Mouse (Mus musculus) heart, embryonic 11.5 days (tissue): ENCODE measurements around the gene Tex12. TPM values are rescaled to one million over a fixed set of nuclear protein-coding genes. Genes with fewer than 3 reads are reported as not detected.
A peak's percentile ranks its signal among the peaks of the same experiment; 100 is the strongest.

Experiments used
- ATAC-seq: fragments of 200-750 bp; cut with Nextera tagmentation; replicated peaks from 2 replicates; pipeline ENCODE4 v1.8.0; 2017; ENCODE audit warnings: moderate library complexity; ENCODE audit not compliant: insufficient number of reproducible peaks, low FRiP score, low TSS enrichment
- H3K27ac ChIP-seq: fragments of 300-500 bp; sonication (generic); 2 replicates; pipeline ENCODE4 v1.5.1; 2014; ENCODE audit warnings: mild to moderate bottlenecking, low read depth, low read length
- H3K27me3 ChIP-seq: fragments of 300-500 bp; sonication (generic); 2 replicates; pipeline ENCODE4 v1.6.1; 2014; ENCODE audit warnings: mild to moderate bottlenecking, low read length, mixed read lengths; ENCODE audit not compliant: control insufficient read depth, insufficient read depth
- H3K36me3 ChIP-seq: fragments of 300-500 bp; sonication (generic); 2 replicates; pipeline ENCODE4 v1.6.1; 2014; ENCODE audit warnings: mild to moderate bottlenecking, low read length, moderate library complexity, mixed read lengths; ENCODE audit not compliant: control insufficient read depth, insufficient read depth
- H3K4me1 ChIP-seq: fragments of 300-500 bp; sonication (generic); 2 replicates; pipeline ENCODE4 v1.6.1; 2014; ENCODE audit warnings: low read length; ENCODE audit not compliant: control insufficient read depth, insufficient read depth
- H3K4me2 ChIP-seq: fragments of 300-500 bp; sonication (generic); 2 replicates; pipeline ENCODE4 v1.6.1; 2014; ENCODE audit warnings: mild to moderate bottlenecking, moderate library complexity
- H3K4me3 ChIP-seq: fragments of 300-500 bp; sonication (generic); 2 replicates; pipeline ENCODE4 v1.5.1; 2014; ENCODE audit warnings: low read depth, low read length
- H3K9ac ChIP-seq: fragments of 300-500 bp; sonication (generic); 2 replicates; pipeline ENCODE4 v1.6.1; 2014; ENCODE audit warnings: mild to moderate bottlenecking, low read depth, low read length, moderate library complexity
- H3K9me3 ChIP-seq: fragments of 300-500 bp; sonication (generic); replicated peaks from 2 replicates; pipeline ENCODE4 v1.6.1; 2016; ENCODE audit warnings: low read length; ENCODE audit not compliant: control insufficient read depth
- WGBS: fragments of 180-500 bp; shearing (Covaris S2); extraction: QIAGEN DNeasy Blood & Tissue Kit; methylation state at CpG from one replicate; pipeline ENCODE4 v1.1.7; 2014; ENCODE audit not compliant: insufficient replicate concordance; 5-methylcytosine and 5-hydroxymethylcytosine counted together
- polyA plus RNA-seq: library from polyadenylated mRNA; unstranded; fragments of >200 nt; fragmentation: Nextera tagmentation; extraction: Ambion mirVana; gene quantifications from 2 replicates; pipeline ENCODE4 v1.2.1, GENCODE M21; 2014

The Tex12 gene
- polyA plus RNA-seq, 1 experiment from 2014 or later, result not detected

DNA sequence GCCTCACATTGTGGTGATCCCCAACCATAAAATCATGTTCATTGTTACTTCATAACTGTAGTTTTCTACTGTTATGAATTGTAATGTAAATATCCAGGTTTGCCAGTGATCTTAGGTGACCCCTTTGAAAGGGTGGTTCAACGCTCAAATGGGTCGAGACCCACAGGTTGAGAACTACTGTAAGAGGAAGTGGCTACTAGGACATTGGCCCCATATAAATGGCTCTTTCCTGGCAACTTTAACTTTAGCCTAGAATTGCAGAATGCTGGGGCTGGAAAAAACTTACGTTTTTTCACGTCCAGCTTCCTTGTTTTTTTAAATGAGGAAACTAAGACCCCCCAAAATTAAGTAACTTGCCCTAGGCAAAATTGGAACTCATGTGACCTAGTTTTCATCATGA is 6.2 kb upstream of the Tex12 start:
- H3K27ac ChIP-seq, result no peak overlapping the region
- H3K4me3 ChIP-seq, result no peak overlapping the region
- no peaks in the 10 kb centered on the region for H3K4me1 ChIP-seq
- H3K9ac ChIP-seq, result no peak overlapping the region
- 77% methylated on average over 4 of the region's 4 CpGs for WGBS
- H3K4me2 ChIP-seq, result no peak overlapping the region
- H3K27me3 ChIP-seq, result no peaks in the 10 kb centered on the region
- H3K36me3 ChIP-seq, result no peaks in the 10 kb centered on the region
- H3K9me3 ChIP-seq, result no peaks in the 10 kb centered on the region
- no peak for ATAC-seq

GRCm38 (mm10) chr9:50565940-50566339 is 4.8 kb upstream of the Tex12 start:
- no peaks in the 10 kb centered on the region for H3K9me3 ChIP-seq
- H3K9ac ChIP-seq, result no peak overlapping the region
- H3K27me3 ChIP-seq, result no peaks in the 10 kb centered on the region
- no peaks in the 10 kb centered on the region for H3K4me1 ChIP-seq
- whole genome bisulfite sequencing, result 30% methylated on average over 4 of the region's 4 CpGs
- H3K36me3 ChIP-seq, result no peaks in the 10 kb centered on the region
- H3K4me3 ChIP-seq, result no peak overlapping the region
- no peak for ATAC-seq
- H3K27ac ChIP-seq, result no peak overlapping the region
- no peak overlapping the region for H3K4me2 ChIP-seq

DNA sequence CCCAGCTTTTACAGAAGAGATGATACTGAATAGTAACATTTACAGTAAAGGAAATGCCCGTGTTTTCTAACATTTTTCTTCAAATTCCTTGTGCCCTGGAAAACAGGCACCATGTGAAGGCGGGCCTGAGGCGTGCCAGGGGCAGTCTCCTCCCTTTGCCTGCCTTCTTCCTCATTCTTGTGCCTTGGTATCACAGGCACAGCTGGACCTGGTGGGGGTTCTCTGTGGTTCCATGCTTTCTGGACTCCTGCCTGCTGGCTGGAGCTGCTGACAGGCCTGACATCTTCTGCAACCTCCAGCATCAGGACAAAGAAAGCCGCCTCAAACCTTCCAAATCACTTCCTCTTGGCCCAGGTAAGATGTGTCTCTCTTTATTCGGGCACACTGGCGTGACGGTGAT is 4.0 kb upstream of the Tex12 start:
- Histone ChIP-seq H3K9ac (no peak overlapping the region), H3K4me2 (no peak overlapping the region), H3K36me3 (no peaks in the 10 kb centered on the region), H3K27me3 (no peaks in the 10 kb centered on the region), H3K27ac (no peak overlapping the region), H3K9me3 (no peaks in the 10 kb centered on the region), H3K4me3 (no peak overlapping the region), H3K4me1 (no peaks in the 10 kb centered on the region)
- ATAC-seq, result no peak
- WGBS, result 74% methylated on average over 7 of the region's 7 CpGs

DNA sequence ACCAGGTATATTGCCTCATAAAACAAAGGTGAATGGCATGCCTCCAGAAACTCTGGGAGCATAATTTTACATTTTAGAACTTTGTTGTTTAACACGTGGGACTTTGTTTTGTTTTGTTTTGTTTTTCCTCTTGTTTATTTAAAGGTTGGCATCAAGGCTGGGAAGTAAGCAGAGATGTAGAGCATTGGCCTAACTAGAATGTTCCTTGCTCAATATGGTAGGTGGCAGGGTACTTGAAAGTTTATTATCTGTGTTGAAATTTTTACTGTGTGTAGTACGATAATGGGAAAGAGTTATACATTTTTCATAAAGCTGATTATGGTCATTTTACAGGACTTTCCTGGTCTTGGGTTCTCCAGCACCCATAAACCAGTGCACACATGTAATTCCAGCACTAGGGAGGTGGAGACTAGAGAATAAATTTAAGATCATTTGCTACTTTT is 814 bp upstream of the Tex12 start:
- Histone ChIP-seq H3K36me3 (no peaks in the 10 kb centered on the region), H3K4me2 (no peak overlapping the region), H3K27ac (no peak overlapping the region), H3K9me3 (no peaks in the 10 kb centered on the region), H3K4me3 (no peak overlapping the region), H3K27me3 (no peaks in the 10 kb centered on the region; the same call in 1 of the 2 replicates), H3K4me1 (no peaks in the 10 kb centered on the region), H3K9ac (no peak overlapping the region)
- no peak for ATAC-seq
- 73% methylated on average over 2 of the region's 2 CpGs for WGBS

- Histone ChIP-seq H3K9ac (no peak within 1 kb of the TSS), H3K27me3 (no peaks in the 10 kb centered on the region; the same call in 1 of the 2 replicates), H3K4me2 (peak within 1 kb of the TSS; percentile 42), H3K36me3 (no peaks in the 10 kb centered on the region), H3K9me3 (no peaks in the 10 kb centered on the region), H3K27ac (no peak within 1 kb of the TSS; the same call in 1 of the 2 replicates), H3K4me3 (no peak within 1 kb of the TSS), H3K4me1 (no peaks in the 10 kb centered on the region)
- no peak for ATAC-seq
- WGBS, result 48% methylated on average over 2 of the region's 2 CpGs
Observed at GRCm38 (mm10) chr9:50555094-50555446, 6.1 kb downstream of the Tex12 start, which contains the start of gene Bco2. Gene Bco2, minus strand, starts transcription at chr9:50555181.

DNA sequence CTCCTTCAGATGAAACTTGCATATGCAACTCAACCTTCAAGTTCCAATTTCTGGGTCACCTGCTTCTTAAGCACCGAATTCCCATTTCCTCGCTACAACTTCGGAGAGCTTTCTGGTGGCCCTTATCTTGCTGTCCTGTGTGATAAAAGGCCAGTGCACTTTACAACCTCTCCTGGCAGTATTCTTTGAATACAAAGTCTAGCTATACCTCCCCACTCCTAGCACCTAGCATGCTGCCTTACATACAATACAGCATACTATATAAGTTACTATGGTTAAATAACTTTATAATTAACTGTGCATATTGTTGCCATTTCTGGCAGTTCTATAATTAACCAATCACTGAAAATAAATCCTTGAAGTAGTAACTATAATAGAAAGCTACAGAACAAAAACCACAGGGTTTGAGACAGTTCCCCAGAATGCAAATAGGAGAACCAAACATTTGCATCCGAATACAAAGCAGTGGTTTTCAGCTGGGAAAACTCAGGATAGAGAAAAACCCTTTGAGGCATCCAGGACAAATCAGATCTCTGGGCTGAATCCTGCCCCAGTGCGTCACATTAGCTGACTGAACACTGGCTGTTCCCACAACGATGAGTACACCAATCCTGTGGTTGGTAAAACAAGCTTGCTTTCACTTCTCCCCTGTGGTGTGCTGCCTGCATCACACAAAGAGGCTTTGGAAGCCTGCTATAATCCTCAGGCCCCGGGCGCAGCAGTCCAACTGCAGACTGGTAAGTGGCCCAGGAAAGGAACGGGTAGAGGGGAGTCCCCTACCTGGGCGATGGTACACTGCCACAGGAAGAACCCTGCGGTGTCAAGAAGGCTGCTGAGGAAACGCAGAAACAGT is 6.7 kb downstream of the Tex12 start, which contains the start of gene Il18:
Gene Il18 (plus strand): TSS at position 587 of the 853 bp plus-strand sequence.
- Histone ChIP-seq H3K36me3 (no peaks in the 10 kb centered on the region), H3K4me1 (no peaks in the 10 kb centered on the region), H3K27me3 (no peaks in the 10 kb centered on the region; the same call in 1 of the 2 replicates), H3K9ac (no peak within 1 kb of the TSS), H3K9me3 (no peaks in the 10 kb centered on the region), H3K27ac (no peak within 1 kb of the TSS; the same call in 1 of the 2 replicates), H3K4me2 (peak within 1 kb of the TSS; percentile 42), H3K4me3 (no peak within 1 kb of the TSS)
- ATAC-seq, result no peak
- WGBS, result 24% methylated on average over 12 of the region's 12 CpGs

DNA sequence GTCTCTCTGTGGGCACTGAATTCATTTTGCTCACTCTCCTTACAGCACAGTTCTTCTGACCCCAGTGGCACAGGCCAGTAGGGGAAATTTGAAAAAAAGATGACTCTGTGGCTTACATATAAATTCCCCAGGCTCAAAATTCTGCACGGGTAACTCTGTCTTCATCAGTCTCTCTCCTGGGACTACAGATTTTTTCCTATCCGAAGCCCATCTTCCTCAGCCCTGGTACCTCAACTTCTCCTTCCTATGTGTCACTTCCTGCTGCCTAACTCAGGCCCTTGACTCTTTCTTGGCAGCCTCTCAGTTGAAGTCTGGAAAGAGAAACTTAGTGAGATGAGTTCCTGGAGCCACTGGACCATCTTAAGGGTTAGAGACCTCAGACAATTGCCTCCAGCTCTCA is 7.6 kb downstream of the Tex12 start:
- Histone ChIP-seq H3K4me2 (no peak overlapping the region), H3K9me3 (no peaks in the 10 kb centered on the region), H3K27me3 (no peaks in the 10 kb centered on the region), H3K27ac (no peak overlapping the region), H3K36me3 (no peaks in the 10 kb centered on the region), H3K9ac (no peak overlapping the region), H3K4me3 (no peak overlapping the region), H3K4me1 (no peaks in the 10 kb centered on the region)
- WGBS, result 60% methylated on average over 2 of the region's 2 CpGs
- no peak for ATAC-seq

DNA sequence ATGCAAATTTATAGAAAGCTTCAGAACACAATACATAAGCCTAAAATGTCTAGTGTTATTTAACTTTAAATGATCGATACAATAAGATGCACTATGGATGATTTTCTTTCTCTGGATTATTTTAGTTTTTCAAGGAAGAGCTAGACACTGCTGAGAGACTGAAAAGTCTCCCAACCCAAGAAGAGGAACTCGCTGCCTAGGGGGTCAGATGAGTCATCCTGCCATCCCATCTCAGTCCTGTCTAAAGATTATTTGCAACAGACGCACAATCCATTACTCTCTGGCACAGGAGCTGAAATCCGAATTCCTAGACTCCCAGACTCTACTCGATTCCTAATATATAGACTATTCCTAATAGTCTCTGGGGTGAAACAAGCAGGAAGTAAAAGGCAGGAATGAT is 8.9 kb downstream of the Tex12 start:
- H3K4me2 ChIP-seq, result no peak overlapping the region
- no peaks in the 10 kb centered on the region for H3K36me3 ChIP-seq
- no peak overlapping the region for H3K9ac ChIP-seq
- H3K4me1 ChIP-seq, result peaks cover 3% of the 10 kb centered on the region; the same call in 1 of the 2 replicates
- no peaks in the 10 kb centered on the region for H3K9me3 ChIP-seq
- no peak for ATAC-seq
- 55% methylated on average over 5 of the region's 5 CpGs for WGBS
- H3K27ac ChIP-seq, result no peak overlapping the region
- H3K27me3 ChIP-seq, result no peaks in the 10 kb centered on the region
- H3K4me3 ChIP-seq, result no peak overlapping the region

- H3K4me2 ChIP-seq, result no peak overlapping the region
- no peaks in the 10 kb centered on the region for H3K9me3 ChIP-seq
- no peak overlapping the region for H3K27ac ChIP-seq
- 82% methylated on average over 4 of the region's 4 CpGs for WGBS
- H3K9ac ChIP-seq, result no peak overlapping the region
- H3K4me3 ChIP-seq, result no peak overlapping the region
- H3K4me1 ChIP-seq, result peaks cover 3% of the 10 kb centered on the region; the same call in 1 of the 2 replicates
- H3K27me3 ChIP-seq, result no peaks in the 10 kb centered on the region
- H3K36me3 ChIP-seq, result no peaks in the 10 kb centered on the region
- no peak for ATAC-seq
Observed at GRCm38 (mm10) chr9:50548936-50549335, 12.2 kb downstream of the Tex12 start.
